Mouse (Mus musculus) myocyte (in vitro differentiated cells): Measurements from ENCODE around the gene Crybb3.

ENCODE experiments used
- CEBPB ChIP-seq: IDR thresholded peaks from 2 replicates; pipeline ENCODE4 v1.6.1; 2011; ENCODE audit warnings: mild to moderate bottlenecking, moderate library complexity; ENCODE audit not compliant: poor library complexity, insufficient read depth, severe bottlenecking
- E2F4 ChIP-seq: IDR thresholded peaks from one replicate; pipeline ENCODE4 v1.6.1; 2011; ENCODE audit warnings: mild to moderate bottlenecking, control low read depth, moderate library complexity; ENCODE audit not compliant: insufficient read depth
- MAX ChIP-seq: IDR thresholded peaks from one replicate; pipeline ENCODE4 v1.6.1; 2011; ENCODE audit warnings: low read depth, mild to moderate bottlenecking, control low read depth
- MYOD1 ChIP-seq, 3 experiments: IDR thresholded peaks; one replicate each; pipeline ENCODE4 v1.6.1; 2011; ENCODE audit warnings: control low read depth in 2 of 3, low read depth in 2 of 3, mild to moderate bottlenecking in 2 of 3, moderate library complexity in 1 of 3; ENCODE audit not compliant: insufficient read length in 2 of 3, control insufficient read depth in 1 of 3
- MYOG ChIP-seq, 3 experiments: IDR thresholded peaks; one replicate each; pipeline ENCODE4 v1.6.1; 2011; ENCODE audit warnings: control low read depth in 2 of 3, low read depth in 2 of 3, mild to moderate bottlenecking in 2 of 3; ENCODE audit not compliant: insufficient read length in 2 of 3, control insufficient read depth in 1 of 3, insufficient read depth in 1 of 3
- POLR2A ChIP-seq: IDR thresholded peaks from one replicate; pipeline ENCODE4 v1.6.1; 2011; ENCODE audit warnings: low read depth, mild to moderate bottlenecking, control low read depth, moderate library complexity; ENCODE audit not compliant: insufficient read length
- POLR2AphosphoS2 ChIP-seq: IDR thresholded peaks from one replicate; pipeline ENCODE4 v1.6.1; 2011; ENCODE audit warnings: low read depth, control low read depth; ENCODE audit not compliant: insufficient read length
- REST ChIP-seq: IDR thresholded peaks from one replicate; pipeline ENCODE4 v1.6.1; 2011; ENCODE audit warnings: mild to moderate bottlenecking, control low read depth, moderate library complexity; ENCODE audit not compliant: insufficient read depth, insufficient read length
- TCF12 ChIP-seq: IDR thresholded peaks from one replicate; pipeline ENCODE4 v1.6.1; 2011; ENCODE audit warnings: mild to moderate bottlenecking, control low read depth; ENCODE audit not compliant: poor library complexity, insufficient read depth, severe bottlenecking
- USF1 ChIP-seq: IDR thresholded peaks from one replicate; pipeline ENCODE4 v1.6.1; 2011; ENCODE audit warnings: low read depth, mild to moderate bottlenecking, control low read depth, moderate library complexity

DNA sequence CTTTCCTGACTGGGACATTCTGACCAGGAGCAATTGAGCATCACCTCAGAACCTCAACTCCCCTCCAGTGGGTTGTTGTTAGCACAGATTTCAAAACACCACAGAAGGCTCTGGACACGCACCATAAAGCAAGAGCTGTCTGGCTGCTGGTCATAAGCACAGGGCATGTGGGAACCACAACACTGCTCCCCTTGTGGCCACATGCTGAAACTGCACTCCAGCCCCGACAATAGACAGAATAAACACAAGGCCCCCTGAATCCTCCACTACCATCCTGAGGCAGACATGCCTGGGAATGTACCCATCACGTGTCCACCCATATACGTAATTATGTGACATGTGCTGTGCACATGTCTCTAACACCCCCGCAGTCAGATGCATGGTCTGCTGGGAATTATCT is 9.8 kb upstream of the Crybb3 start:
- TF ChIP-seq MAX (no peak), MYOG (IDR thresholded peaks at IDR 0.05; ENCODE audit: control insufficient read depth in 1 of 3, insufficient read depth in 1 of 3, insufficient read length in 2 of 3, low read depth in 2 of 3) (no peak), POLR2A (no peak), TCF12 (no peak), E2F4 (no peak), POLR2AphosphoS2 (no peak), MYOD1 (IDR thresholded peaks at IDR 0.05; ENCODE audit: control insufficient read depth in 1 of 3, insufficient read length in 2 of 3, low read depth in 2 of 3) (no peak), CEBPB (no peak), USF1 (no peak), REST (no peak)
